Comparison of ENCODE assay signal across 13 mouse cellular contexts in the genomic region with DNA sequence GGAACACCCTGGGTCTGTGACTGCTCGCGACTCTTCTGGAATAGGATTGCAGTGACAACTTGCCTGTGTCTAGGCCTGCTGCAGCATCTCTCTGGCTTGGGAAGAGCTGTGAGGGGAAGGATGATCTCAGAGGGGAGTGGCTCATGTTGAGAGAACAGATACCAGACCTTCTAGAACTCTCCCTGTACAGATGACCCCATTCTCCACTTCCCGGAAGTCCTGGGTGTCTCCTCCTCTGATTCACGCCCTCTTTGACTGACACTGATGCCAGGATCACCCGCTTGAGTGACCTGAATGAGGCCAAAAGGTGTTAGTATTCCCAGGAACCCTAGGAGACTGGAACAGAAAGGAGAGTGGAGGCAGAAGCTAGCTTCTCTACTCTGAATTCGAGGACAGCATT.
DNase-seq lines count a peak whose midpoint lies in the region; ATAC-seq and TF ChIP-seq lines count a peak whose summit lies in the region.
"Had no signal": no experiment of that assay in that cellular context is flagged by ENCODE, and none has a peak within 500 bp of the region (broad histone marks: within the 10 kb centered on the region; RNA-seq: fewer than 3 reads in every experiment).

No protein-coding gene starts in this region.

- H3K9me3 ChIP-seq in stomach, postnatal 0 days (ENCODE audit: control insufficient read depth, low read length), result no peaks in the 10 kb centered on the region
- H3K9me3 ChIP-seq in midbrain, embryonic 11.5 days (ENCODE audit: control insufficient read depth, low read length), result no peaks in the 10 kb centered on the region
- H3K9me3 ChIP-seq: forebrain, embryonic 15.5 days had no signal

- TF ChIP-seq CTCF in liver, adult 2 months (IDR thresholded peaks at IDR 0.05; ENCODE audit: low read depth, low read length), result no peak
- TF ChIP-seq CTCF in stomach, postnatal 0 days (IDR thresholded peaks at IDR 0.05; ENCODE audit: low read depth), result no peak

- H3K4me2 ChIP-seq in stomach, postnatal 0 days (replicated peaks; ENCODE audit: low read depth), result no peak overlapping the region
- no peak overlapping the region for H3K4me2 ChIP-seq in midbrain, embryonic 11.5 days
- H3K4me2 ChIP-seq: forebrain, embryonic 15.5 days had no signal

- peaks cover 20% of the 10 kb centered on the region for H3K4me1 ChIP-seq in liver, adult 2 months (ENCODE audit: control insufficient read depth, insufficient read depth, low read length)
- no peaks in the 10 kb centered on the region for H3K4me1 ChIP-seq in stomach, postnatal 0 days (replicated peaks; ENCODE audit: control insufficient read depth, insufficient read depth)
- no peaks in the 10 kb centered on the region for H3K4me1 ChIP-seq in midbrain, embryonic 11.5 days (ENCODE audit: control insufficient read depth, insufficient read depth, low read length)

- 33% methylated on average over 6 of the region's 6 CpGs for WGBS in liver, adult 2 months
- 57% methylated on average over 6 of the region's 6 CpGs for WGBS in stomach, postnatal 0 days
- 83% methylated on average over 6 of the region's 6 CpGs for WGBS in midbrain, embryonic 11.5 days

- peak; percentile 13 for DNase-seq in adrenal gland, postnatal 14 days
- no peak for DNase-seq in adrenal gland, adult 18-20 months (ENCODE audit: low spot score in 2 of 2)
- DNase-seq in liver, adult 2 months (ENCODE audit: extremely low read depth, low read depth, low spot score), result no peak
- no peak for DNase-seq in liver
- DNase-seq in stomach, postnatal 0 days (ENCODE audit: low spot score), result no peak
- DNase-seq in midbrain, embryonic 11.5 days (ENCODE audit: low spot score, missing footprints), result no peak
- DNase-seq: adrenal gland, postnatal 36 days; cerebellum, postnatal 14 days; left cerebral cortex, postnatal 4 days had no signal

- H3K27ac ChIP-seq in liver, adult 2 months (replicated peaks; ENCODE audit: insufficient read depth, low read depth, low read length), result peak overlapping the region; percentile 36
- no peak overlapping the region for H3K27ac ChIP-seq in stomach, postnatal 0 days (replicated peaks)
- no peak overlapping the region for H3K27ac ChIP-seq in midbrain, embryonic 11.5 days (ENCODE audit: low read depth, low read length)
- H3K27ac ChIP-seq: forebrain, embryonic 15.5 days had no signal

- H3K9ac ChIP-seq in liver, adult 2 months (ENCODE audit: low read depth, low read length), result no peak overlapping the region
- no peak overlapping the region for H3K9ac ChIP-seq in stomach, postnatal 0 days (ENCODE audit: low read length)
- no peak overlapping the region for H3K9ac ChIP-seq in midbrain, embryonic 11.5 days (ENCODE audit: low read length)
- H3K9ac ChIP-seq: forebrain, embryonic 15.5 days had no signal

- peak; percentile 43 for ATAC-seq in granulocyte monocyte progenitor cell, adult 5-6 weeks (replicated peaks; ENCODE audit: poor library complexity, severe bottlenecking)
- ATAC-seq in megakaryocyte progenitor cell, adult 5-6 weeks (replicated peaks; ENCODE audit: poor library complexity), result peak; percentile 25
- no peak for ATAC-seq in stomach, postnatal 0 days (ENCODE audit: low FRiP score, low TSS enrichment)
- no peak for ATAC-seq in midbrain, embryonic 11.5 days (ENCODE audit: low FRiP score)
- ATAC-seq: forebrain, embryonic 15.5 days; hindbrain, embryonic 16.5 days had no signal

- no peak overlapping the region for H3K4me3 ChIP-seq in liver, adult 2 months (ENCODE audit: insufficient read depth, low read depth, low read length)
- no peak overlapping the region for H3K4me3 ChIP-seq in stomach, postnatal 0 days (ENCODE audit: low read depth, low read length)
- no peak overlapping the region for H3K4me3 ChIP-seq in midbrain, embryonic 11.5 days (ENCODE audit: low read depth, low read length)
- H3K4me3 ChIP-seq: forebrain, embryonic 15.5 days had no signal

- H3K36me3 ChIP-seq in liver, adult 2 months (ENCODE audit: control insufficient read depth, insufficient read depth, low read length), result no peaks in the 10 kb centered on the region; the same call in 1 of the 2 replicates
- H3K36me3 ChIP-seq in stomach, postnatal 0 days (ENCODE audit: control insufficient read depth, insufficient read depth, low read length), result no peaks in the 10 kb centered on the region
- no peaks in the 10 kb centered on the region for H3K36me3 ChIP-seq in midbrain, embryonic 11.5 days (ENCODE audit: control insufficient read depth, insufficient read depth, low read length)
- H3K36me3 ChIP-seq: forebrain, embryonic 15.5 days had no signal

- TF ChIP-seq EP300 in stomach, postnatal 0 days (optimal IDR thresholded peaks at IDR 0.05), result no peak

- peaks cover 27% of the 10 kb centered on the region for H3K79me2 ChIP-seq in liver, adult 2 months (ENCODE audit: control insufficient read depth, insufficient read depth, low read length)

- no peak for TF ChIP-seq POLR2A in liver, adult 2 months (IDR thresholded peaks at IDR 0.05; ENCODE audit: extremely low read depth, insufficient read depth, low read length)

- no peaks in the 10 kb centered on the region for H3K27me3 ChIP-seq in liver, adult 2 months (ENCODE audit: control insufficient read depth, insufficient read depth, low read length)
- H3K27me3 ChIP-seq in stomach, postnatal 0 days (ENCODE audit: control insufficient read depth, insufficient read depth, low read length), result no peaks in the 10 kb centered on the region
- no peaks in the 10 kb centered on the region for H3K27me3 ChIP-seq in midbrain, embryonic 11.5 days (ENCODE audit: control insufficient read depth, insufficient read depth, low read length)
- H3K27me3 ChIP-seq: forebrain, embryonic 15.5 days had no signal

Comparison
In these comparisons a context has a peak if more than half of its experiments do, and no peak if none do; other contexts are left out.
1. ATAC-seq: peak in granulocyte monocyte progenitor cell, adult 5-6 weeks (single experiment) and megakaryocyte progenitor cell, adult 5-6 weeks (single experiment); none in stomach, postnatal 0 days (single experiment) and midbrain, embryonic 11.5 days (single experiment).